Mouse (Mus musculus): ENCODE measurements around the gene Vmn1r137. TPM values are rescaled to one million over a fixed set of nuclear protein-coding genes. Genes with fewer than 3 reads are reported as not detected.
"Not testable (repeated sequence)": the region's sequence is repeated elsewhere in the genome, so short reads cannot be mapped to it uniquely, and the experiment has no call there.

Gene Vmn1r137
- not detected for total RNA-seq (2022)

DNA sequence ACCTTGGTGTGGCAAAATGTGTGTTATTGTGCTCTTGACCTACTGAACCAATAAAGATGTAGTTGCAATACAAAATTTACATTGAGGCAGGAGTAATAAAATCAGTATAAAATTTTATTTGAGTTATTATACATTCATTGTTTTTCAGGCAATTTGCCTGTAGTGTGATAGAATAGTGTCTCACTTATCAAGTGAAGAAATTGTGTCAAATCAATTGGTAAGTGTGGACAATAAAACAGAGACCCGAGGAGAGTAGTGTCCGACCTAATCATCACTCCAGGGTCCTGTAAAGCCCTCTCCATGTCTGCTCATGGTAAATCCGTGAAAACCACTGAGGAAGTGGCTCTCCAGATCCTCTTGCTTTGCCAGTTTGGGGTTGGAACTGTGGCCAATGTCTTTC, at the start of gene Vmn1r137:
Vmn1r137 (plus strand) TSS at position 301 of the 400 bp plus-strand sequence.
- DNase-seq (ENCODE audit: low spot score), result not testable (repeated sequence)

- DNase-seq (ENCODE audit: low spot score), result not testable (repeated sequence)
Observed at GRCm38 (mm10) chr7:22028797-22029196, 34.4 kb downstream of the Vmn1r137 start, which contains the start of gene Vmn1r138. TSS of gene Vmn1r138 (minus strand) at chr7:22028897.

Other genes with a start within 250 kb of the Vmn1r137 start
- not detected for gene Gm4175, start 233.1 kb upstream of the Vmn1r137 start, total RNA-seq (2022)
- gene Gm4177, start 197.9 kb upstream of the Vmn1r137 start, total RNA-seq (2022), result not detected
- not detected for gene Vmn1r135, start 162.2 kb upstream of the Vmn1r137 start, total RNA-seq (2022)
- gene Gm5725, start 150.3 kb upstream of the Vmn1r137 start, total RNA-seq (2022), result not detected
- gene Gm5891, start 73.3 kb upstream of the Vmn1r137 start, total RNA-seq (2022), result not detected
- not detected for gene Vmn1r138, start 34.3 kb downstream of the Vmn1r137 start, total RNA-seq (2022)
- not detected for gene Gm6176, start 61.7 kb downstream of the Vmn1r137 start, total RNA-seq (2022)
- gene Vmn1r139, start 74.5 kb downstream of the Vmn1r137 start, total RNA-seq (2022), result not detected
- not detected for gene Gm16451, start 123.7 kb downstream of the Vmn1r137 start, total RNA-seq (2022)
- not detected for gene Gm10666, start 140.2 kb downstream of the Vmn1r137 start, total RNA-seq (2022)
- not detected for gene Vmn1r142, start 169.4 kb downstream of the Vmn1r137 start, total RNA-seq (2022)
- gene Vmn1r143, start 194.8 kb downstream of the Vmn1r137 start, total RNA-seq (2022), result not detected
- not detected for gene Gm8653, start 206.7 kb downstream of the Vmn1r137 start, total RNA-seq (2022)
- gene Gm8453, start 234.9 kb downstream of the Vmn1r137 start, total RNA-seq (2022), result not detected

Measured in heart, adult 8-10 months (tissue).